Mouse (Mus musculus): ENCODE results near the gene Gm37240. TPM values are rescaled to one million over a fixed set of nuclear protein-coding genes. Genes with fewer than 3 reads are reported as not detected.
A peak's percentile ranks its signal among the peaks of the same experiment; 100 is the strongest.

Gene Gm37240
- polyA plus RNA-seq, 1 experiment from 2014 or later, result 2.2 TPM

DNA sequence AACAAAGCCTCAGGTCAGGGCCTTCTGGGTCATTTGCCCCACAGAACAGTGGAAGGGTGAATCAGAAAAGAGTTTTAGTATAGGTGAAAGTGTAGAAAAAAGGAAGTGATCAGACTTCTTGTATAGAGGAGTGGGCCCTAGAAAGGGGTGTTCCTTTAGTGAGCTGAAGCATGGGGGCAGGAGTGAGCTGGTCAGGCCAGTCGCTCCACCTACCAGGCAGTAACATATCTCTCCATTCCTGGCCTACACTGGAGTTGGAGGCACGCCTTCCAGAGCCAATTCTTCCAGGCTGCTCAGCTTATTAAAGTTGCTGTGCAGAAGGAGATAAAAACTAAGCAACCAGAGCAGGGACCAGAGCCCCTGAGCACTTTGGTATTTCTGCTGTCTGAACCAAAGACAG is 322.7 kb downstream of the Gm37240 start:
- ATAC-seq (ENCODE audit: insufficient number of reproducible peaks, low FRiP score, low TSS enrichment, low read depth) (no peak), DNase-seq (ENCODE audit: low spot score) (no peak)
- Histone ChIP-seq H3K9ac (ENCODE audit: low read length) (no peak overlapping the region), H3K27ac (replicated peaks; ENCODE audit: low read depth, low read length) (no peak overlapping the region), H3K4me1 (ENCODE audit: control insufficient read depth, insufficient read depth, low read length) (no peaks in the 10 kb centered on the region), H3K4me2 (ENCODE audit: low read depth, severe bottlenecking) (no peak overlapping the region), H3K4me3 (ENCODE audit: low read depth, low read length) (no peak overlapping the region), H3K27me3 (ENCODE audit: control insufficient read depth, insufficient read depth, low read length) (no peaks in the 10 kb centered on the region), H3K9me3 (ENCODE audit: control insufficient read depth, low read length) (no peaks in the 10 kb centered on the region), H3K36me3 (ENCODE audit: control insufficient read depth, insufficient read depth, low read length) (no peaks in the 10 kb centered on the region)
- WGBS, result 63% methylated on average over 2 of the region's 2 CpGs

DNA sequence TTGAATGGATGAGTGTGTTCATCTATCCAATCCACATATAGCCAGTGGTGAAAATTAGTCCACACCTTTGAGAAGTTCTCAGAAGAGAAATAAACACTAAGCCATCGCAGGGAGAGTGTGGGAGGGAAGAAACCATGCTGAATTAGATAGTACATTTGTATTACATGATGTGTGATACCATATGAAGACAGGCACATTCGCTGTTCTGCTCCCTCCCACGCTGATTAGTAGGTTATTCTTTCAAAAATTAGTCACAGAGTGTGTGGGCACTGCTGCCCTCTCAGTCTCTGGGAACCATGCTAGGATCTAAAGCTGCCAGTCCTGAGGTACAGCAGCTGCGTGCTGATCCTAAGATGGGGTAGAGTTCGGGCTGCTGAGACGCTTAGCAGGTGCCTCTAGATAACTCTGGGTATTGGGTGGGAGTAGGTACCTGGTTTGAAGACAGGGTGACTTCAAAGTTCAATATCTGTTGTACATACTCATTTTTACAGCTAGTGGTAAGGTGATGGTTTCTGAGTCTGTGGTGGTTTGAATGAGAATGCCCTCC is 333.5 kb downstream of the Gm37240 start:
- ATAC-seq (ENCODE audit: insufficient number of reproducible peaks, low FRiP score, low TSS enrichment, low read depth), result no peak

DNA sequence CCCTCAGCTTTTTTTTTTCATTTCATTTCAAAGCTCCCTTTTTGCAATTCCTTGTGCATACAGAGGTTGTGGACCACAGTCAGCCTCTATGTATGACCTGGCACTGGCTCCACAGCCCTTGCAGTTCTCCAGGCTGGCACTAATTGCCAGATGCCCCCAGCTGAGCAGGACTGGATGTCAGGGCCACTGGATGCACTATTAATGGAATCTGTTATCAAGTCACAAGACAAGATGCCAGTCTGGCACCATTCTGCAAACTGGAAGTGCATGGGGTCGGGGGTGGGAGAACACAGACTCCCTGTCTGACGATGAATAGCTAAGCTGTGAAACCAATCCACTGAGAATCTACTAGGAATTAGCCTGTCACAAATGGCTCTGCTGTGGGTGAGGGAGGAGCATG is 336.0 kb downstream of the Gm37240 start:
- Histone ChIP-seq H3K4me1 (ENCODE audit: control insufficient read depth, insufficient read depth, low read length) (no peaks in the 10 kb centered on the region), H3K9me3 (ENCODE audit: control insufficient read depth, low read length) (no peaks in the 10 kb centered on the region), H3K4me3 (ENCODE audit: low read depth, low read length) (no peak overlapping the region), H3K27me3 (ENCODE audit: control insufficient read depth, insufficient read depth, low read length) (no peaks in the 10 kb centered on the region), H3K9ac (ENCODE audit: low read length) (no peak overlapping the region), H3K4me2 (ENCODE audit: low read depth, severe bottlenecking) (no peak overlapping the region), H3K36me3 (ENCODE audit: control insufficient read depth, insufficient read depth, low read length) (no peaks in the 10 kb centered on the region), H3K27ac (replicated peaks; ENCODE audit: low read depth, low read length) (no peak overlapping the region)
- DNase-seq (ENCODE audit: low spot score), result peak; percentile 18
- no peak for ATAC-seq (ENCODE audit: insufficient number of reproducible peaks, low FRiP score, low TSS enrichment, low read depth)
- WGBS, result 70% methylated on average over 2 of the region's 2 CpGs

More for the DNA sequence above, 333.5 kb downstream of the Gm37240 start:
- Histone ChIP-seq H3K27me3 (ENCODE audit: control insufficient read depth, insufficient read depth, low read length) (no peaks in the 10 kb centered on the region), H3K9ac (ENCODE audit: low read length) (no peak overlapping the region), H3K27ac (replicated peaks; ENCODE audit: low read depth, low read length) (no peak overlapping the region), H3K4me2 (ENCODE audit: low read depth, severe bottlenecking) (no peak overlapping the region), H3K4me1 (ENCODE audit: control insufficient read depth, insufficient read depth, low read length) (no peaks in the 10 kb centered on the region), H3K9me3 (ENCODE audit: control insufficient read depth, low read length) (no peaks in the 10 kb centered on the region), H3K36me3 (ENCODE audit: control insufficient read depth, insufficient read depth, low read length) (no peaks in the 10 kb centered on the region), H3K4me3 (ENCODE audit: low read depth, low read length) (no peak overlapping the region)
- WGBS, result 91% methylated on average over 6 of the region's 6 CpGs
- no peak for DNase-seq (ENCODE audit: low spot score)

DNA sequence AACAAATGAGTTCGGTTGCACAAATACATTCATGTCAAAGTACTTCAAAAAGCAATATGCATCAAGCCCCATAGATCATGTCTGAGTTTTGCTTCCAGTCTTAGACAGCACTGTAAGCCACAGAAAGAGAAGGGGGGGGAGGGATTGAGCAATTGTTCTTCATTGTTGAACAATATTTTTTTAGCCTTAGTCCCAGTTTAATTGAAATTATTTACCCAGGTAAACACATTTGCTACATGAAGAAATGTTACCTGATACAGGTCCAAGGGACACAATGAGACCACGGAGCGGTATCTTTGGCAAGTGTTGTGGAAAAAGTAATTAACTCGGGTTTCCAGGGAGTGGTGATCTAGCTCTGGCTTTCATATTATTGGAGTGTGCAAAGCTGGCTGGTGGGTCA is 337.0 kb downstream of the Gm37240 start:
- Histone ChIP-seq H3K9me3 (ENCODE audit: control insufficient read depth, low read length) (no peaks in the 10 kb centered on the region), H3K4me1 (ENCODE audit: control insufficient read depth, insufficient read depth, low read length) (no peaks in the 10 kb centered on the region), H3K36me3 (ENCODE audit: control insufficient read depth, insufficient read depth, low read length) (no peaks in the 10 kb centered on the region), H3K9ac (ENCODE audit: low read length) (no peak overlapping the region), H3K4me2 (ENCODE audit: low read depth, severe bottlenecking) (no peak overlapping the region), H3K4me3 (ENCODE audit: low read depth, low read length) (no peak overlapping the region), H3K27me3 (ENCODE audit: control insufficient read depth, insufficient read depth, low read length) (no peaks in the 10 kb centered on the region), H3K27ac (replicated peaks; ENCODE audit: low read depth, low read length) (no peak overlapping the region)
- DNase-seq (ENCODE audit: low spot score), result peak; percentile 19
- WGBS, result 65% methylated on average over 4 of the region's 4 CpGs
- ATAC-seq (ENCODE audit: insufficient number of reproducible peaks, low FRiP score, low TSS enrichment, low read depth), result no peak

DNA sequence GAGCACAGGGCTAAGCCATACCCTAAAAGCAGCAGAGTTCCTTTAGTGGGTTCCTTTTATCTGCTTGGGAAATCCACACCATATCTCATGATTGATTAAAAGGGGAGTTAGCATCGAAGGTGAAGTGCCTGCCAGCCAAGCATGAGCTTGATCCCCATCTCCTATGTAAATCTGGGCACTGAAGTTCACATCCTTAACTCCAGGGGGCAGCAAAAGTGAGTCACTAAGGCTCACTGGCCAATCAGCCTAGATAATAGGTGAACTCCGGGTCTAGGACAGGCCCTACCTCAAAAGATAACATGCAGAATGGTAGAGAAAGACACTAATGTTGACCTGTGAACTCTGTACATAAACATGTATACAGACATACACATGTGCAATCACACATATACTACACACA is 343.7 kb downstream of the Gm37240 start:
- H3K4me1 ChIP-seq (ENCODE audit: control insufficient read depth, insufficient read depth, low read length), result no peaks in the 10 kb centered on the region
- H3K36me3 ChIP-seq (ENCODE audit: control insufficient read depth, insufficient read depth, low read length), result no peaks in the 10 kb centered on the region
- H3K4me3 ChIP-seq (ENCODE audit: low read depth, low read length), result no peak overlapping the region
- H3K27ac ChIP-seq (replicated peaks; ENCODE audit: low read depth, low read length), result no peak overlapping the region
- H3K4me2 ChIP-seq (ENCODE audit: low read depth, severe bottlenecking), result no peak overlapping the region
- ATAC-seq (ENCODE audit: insufficient number of reproducible peaks, low FRiP score, low TSS enrichment, low read depth), result no peak
- H3K9ac ChIP-seq (ENCODE audit: low read length), result no peak overlapping the region
- H3K27me3 ChIP-seq (ENCODE audit: control insufficient read depth, insufficient read depth, low read length), result no peaks in the 10 kb centered on the region
- DNase-seq (ENCODE audit: low spot score), result peak; percentile 29
- H3K9me3 ChIP-seq (ENCODE audit: control insufficient read depth, low read length), result no peaks in the 10 kb centered on the region
- 59% methylated on average over 2 of the region's 2 CpGs for WGBS

DNA sequence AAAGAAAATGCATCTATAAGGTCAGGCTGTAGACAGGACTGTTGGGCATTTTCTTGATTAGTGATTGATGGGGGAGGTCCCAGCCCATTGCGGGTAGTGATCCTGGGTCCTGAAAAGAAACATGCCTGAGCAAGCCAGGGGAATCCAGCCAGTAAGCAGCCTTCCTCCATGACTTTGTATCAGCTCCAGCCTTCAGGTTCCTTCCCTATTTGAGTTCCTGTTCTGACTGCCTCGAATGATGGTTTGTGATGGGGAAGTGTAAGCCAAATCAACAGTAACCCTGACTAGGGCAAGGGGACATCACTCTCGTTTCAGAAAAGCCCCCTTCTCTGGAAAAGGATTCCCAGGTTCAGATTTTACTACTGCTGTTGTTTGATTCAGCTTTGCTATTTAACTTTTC is 344.6 kb downstream of the Gm37240 start:
- DNase-seq (ENCODE audit: low spot score) (no peak), ATAC-seq (ENCODE audit: insufficient number of reproducible peaks, low FRiP score, low TSS enrichment, low read depth) (no peak)
- Histone ChIP-seq H3K4me3 (ENCODE audit: low read depth, low read length) (no peak overlapping the region), H3K9ac (ENCODE audit: low read length) (no peak overlapping the region), H3K27ac (replicated peaks; ENCODE audit: low read depth, low read length) (no peak overlapping the region), H3K36me3 (ENCODE audit: control insufficient read depth, insufficient read depth, low read length) (no peaks in the 10 kb centered on the region), H3K4me1 (ENCODE audit: control insufficient read depth, insufficient read depth, low read length) (no peaks in the 10 kb centered on the region), H3K9me3 (ENCODE audit: control insufficient read depth, low read length) (no peaks in the 10 kb centered on the region), H3K27me3 (ENCODE audit: control insufficient read depth, insufficient read depth, low read length) (no peaks in the 10 kb centered on the region), H3K4me2 (ENCODE audit: low read depth, severe bottlenecking) (no peak overlapping the region)
- 67% methylated on average over 3 of the region's 3 CpGs for WGBS

DNA sequence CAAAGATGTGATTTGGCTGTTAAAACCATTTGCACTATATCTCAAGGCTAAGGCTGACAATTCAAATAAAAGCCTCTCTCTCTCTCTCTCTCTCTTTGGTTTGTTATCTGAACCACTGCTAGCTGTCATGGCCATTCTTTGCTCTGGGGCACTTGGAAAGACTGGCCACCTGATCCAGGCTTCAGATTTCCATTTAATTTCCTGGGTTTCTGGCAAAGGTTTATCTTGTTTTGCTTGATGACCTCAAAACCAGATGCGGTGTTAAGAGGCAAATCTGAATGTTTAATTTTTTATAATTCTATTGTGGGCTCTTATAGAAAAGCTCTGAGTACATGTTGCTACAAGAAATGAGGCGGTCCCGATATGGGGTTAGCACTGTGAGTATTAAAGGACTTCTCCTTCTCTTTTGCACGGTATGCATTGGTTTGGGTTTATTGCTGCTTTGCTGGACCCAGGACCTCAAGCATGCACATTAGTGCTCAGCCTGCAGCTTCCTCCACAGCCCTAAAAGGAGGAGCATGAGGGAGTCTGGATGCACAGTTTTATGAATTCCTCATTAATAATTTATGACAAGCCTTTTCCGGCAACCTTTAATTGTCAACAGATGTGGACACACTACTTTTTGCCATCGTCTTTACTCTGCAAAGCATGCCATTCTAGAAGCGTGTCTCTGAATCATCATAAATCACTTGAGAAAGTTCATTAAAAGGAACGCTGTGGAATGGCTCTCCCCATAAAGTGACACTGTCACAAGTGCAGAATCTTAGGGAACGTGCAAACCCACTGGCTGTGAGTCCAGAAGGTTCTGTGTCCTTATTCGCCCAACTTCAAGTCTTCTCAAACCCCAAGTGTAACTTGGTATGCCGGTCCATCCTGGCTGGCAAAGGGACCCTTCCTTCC is 351.4 kb downstream of the Gm37240 start:
- Histone ChIP-seq H3K27me3 (ENCODE audit: control insufficient read depth, insufficient read depth, low read length) (no peaks in the 10 kb centered on the region), H3K36me3 (ENCODE audit: control insufficient read depth, insufficient read depth, low read length) (no peaks in the 10 kb centered on the region), H3K27ac (replicated peaks; ENCODE audit: low read depth, low read length) (no peak overlapping the region), H3K9me3 (ENCODE audit: control insufficient read depth, low read length) (no peaks in the 10 kb centered on the region), H3K4me2 (ENCODE audit: low read depth, severe bottlenecking) (no peak overlapping the region), H3K9ac (ENCODE audit: low read length) (no peak overlapping the region), H3K4me1 (ENCODE audit: control insufficient read depth, insufficient read depth, low read length) (peaks cover 7% of the 10 kb centered on the region; the same call in 1 of the 2 replicates), H3K4me3 (ENCODE audit: low read depth, low read length) (no peak overlapping the region)
- WGBS, result 37% methylated on average over 11 of the region's 11 CpGs
- DNase-seq (ENCODE audit: low spot score), result no peak
- ATAC-seq (ENCODE audit: insufficient number of reproducible peaks, low FRiP score, low TSS enrichment, low read depth), result no peak

DNA sequence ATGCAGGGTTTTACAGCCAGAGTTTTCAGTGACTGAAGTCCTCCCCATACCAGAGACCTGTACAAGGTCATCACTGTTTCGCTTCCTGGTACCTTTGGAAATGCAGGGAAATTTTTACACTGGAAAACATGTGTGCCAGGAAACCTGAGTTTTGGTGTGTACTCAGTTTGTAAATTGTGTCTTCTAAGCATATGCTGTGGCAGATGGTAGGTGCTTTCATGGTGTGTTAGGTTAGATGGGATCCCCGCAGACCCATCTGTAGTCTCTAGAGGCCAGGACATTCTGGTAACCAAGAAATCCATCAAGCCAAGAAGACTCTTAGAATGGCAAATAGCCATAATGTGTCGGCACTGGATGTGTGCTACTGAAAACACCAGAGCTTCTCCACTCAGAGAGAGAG is 352.3 kb downstream of the Gm37240 start:
- Histone ChIP-seq H3K4me3 (ENCODE audit: low read depth, low read length) (no peak overlapping the region), H3K27ac (replicated peaks; ENCODE audit: low read depth, low read length) (no peak overlapping the region), H3K4me1 (ENCODE audit: control insufficient read depth, insufficient read depth, low read length) (peaks cover 7% of the 10 kb centered on the region; the same call in 1 of the 2 replicates), H3K4me2 (ENCODE audit: low read depth, severe bottlenecking) (no peak overlapping the region), H3K9ac (ENCODE audit: low read length) (no peak overlapping the region), H3K36me3 (ENCODE audit: control insufficient read depth, insufficient read depth, low read length) (no peaks in the 10 kb centered on the region), H3K27me3 (ENCODE audit: control insufficient read depth, insufficient read depth, low read length) (no peaks in the 10 kb centered on the region), H3K9me3 (ENCODE audit: control insufficient read depth, low read length) (no peaks in the 10 kb centered on the region)
- WGBS, result 88% methylated on average over 3 of the region's 3 CpGs
- no peak for DNase-seq (ENCODE audit: low spot score)
- ATAC-seq (ENCODE audit: insufficient number of reproducible peaks, low FRiP score, low TSS enrichment, low read depth), result no peak

Data from limb, embryonic 11.5 days (tissue).